In genomic region chr1:74544184-74544583, GRCm38 (mm10) we compare ENCODE assay signal across 9 mouse cellular contexts. TPM values are rescaled to one million over a fixed set of nuclear protein-coding genes. Genes with fewer than 3 reads are reported as not detected.
DNase-seq lines count a peak whose midpoint lies in the region; ATAC-seq lines count a peak whose summit lies in the region.
"Had no signal": no experiment of that assay in that cellular context is flagged by ENCODE, and none has a peak within 500 bp of the region (broad histone marks: within the 10 kb centered on the region; RNA-seq: fewer than 3 reads in every experiment).

Gene Usp37, minus strand, starts transcription at chr1:74544284.

- peaks cover 9% of the 10 kb centered on the region; the same call in 1 of the 2 replicates for H3K4me1 ChIP-seq in kidney, embryonic 14.5 days (ENCODE audit: control insufficient read depth, insufficient read depth, low read length)
- peaks cover 11% of the 10 kb centered on the region; the same call in 1 of the 2 replicates for H3K4me1 ChIP-seq in limb, embryonic 13.5 days

- no peaks in the 10 kb centered on the region for H3K9me3 ChIP-seq in kidney, embryonic 14.5 days (ENCODE audit: control insufficient read depth, low read length)
- H3K9me3 ChIP-seq in limb, embryonic 13.5 days = no peaks in the 10 kb centered on the region
- H3K9me3 ChIP-seq: megakaryocyte, embryonic 14.5 days had no signal

- DNase-seq in kidney, adult 8-10 months = no peak
- no peak for DNase-seq in adrenal gland, postnatal 10 days
- DNase-seq in right cerebral cortex, postnatal 10 days (ENCODE audit: low spot score in 2 of 2) = no peak
- DNase-seq in lung, postnatal 36 days = no peak
- no peak for DNase-seq in T-cell, adult 2 months (ENCODE audit: low spot score)

- H3K4me3 ChIP-seq in kidney, embryonic 14.5 days (ENCODE audit: low read length) = no peak within 1 kb of the TSS
- H3K4me3 ChIP-seq in limb, embryonic 13.5 days = no peak within 1 kb of the TSS
- H3K4me3 ChIP-seq: megakaryocyte, embryonic 14.5 days had no signal

- H3K4me2 ChIP-seq in kidney, embryonic 14.5 days (replicated peaks; ENCODE audit: low read depth, low read length) = peak within 1 kb of the TSS; percentile 36; the same call in 1 of the 2 replicates
- H3K4me2 ChIP-seq in limb, embryonic 13.5 days (replicated peaks) = peak within 1 kb of the TSS; percentile 41; the same call in 1 of the 2 replicates

- no peak within 1 kb of the TSS for H3K27ac ChIP-seq in kidney, embryonic 14.5 days (ENCODE audit: low read depth, low read length)
- H3K27ac ChIP-seq in limb, embryonic 13.5 days = no peak within 1 kb of the TSS

- no peaks in the 10 kb centered on the region for H3K27me3 ChIP-seq in kidney, embryonic 14.5 days (ENCODE audit: control insufficient read depth, insufficient read depth, low read length)
- peaks cover 6% of the 10 kb centered on the region; the same call in 1 of the 2 replicates for H3K27me3 ChIP-seq in limb, embryonic 13.5 days

- ATAC-seq in kidney, embryonic 14.5 days (ENCODE audit: low FRiP score, low TSS enrichment) = no peak
- no peak for ATAC-seq in granulocyte monocyte progenitor cell, adult 5-6 weeks (replicated peaks; ENCODE audit: poor library complexity, severe bottlenecking)
- no peak for ATAC-seq in limb, embryonic 13.5 days (ENCODE audit: low FRiP score, low read depth)

- 82% methylated on average over 4 of the region's 4 CpGs for WGBS in kidney, embryonic 14.5 days
- WGBS in limb, embryonic 13.5 days = 83% methylated on average over 4 of the region's 4 CpGs

- H3K9ac ChIP-seq in kidney, embryonic 14.5 days (ENCODE audit: low read depth, low read length) = no peak within 1 kb of the TSS
- H3K9ac ChIP-seq in limb, embryonic 13.5 days = no peak within 1 kb of the TSS

- no peaks in the 10 kb centered on the region for H3K36me3 ChIP-seq in kidney, embryonic 14.5 days (ENCODE audit: control insufficient read depth, insufficient read depth, low read length)
- H3K36me3 ChIP-seq in limb, embryonic 13.5 days = no peaks in the 10 kb centered on the region

RNA-seq across cellular contexts. Expression of gene Usp37, which starts in this region (rescaled TPM):
- polyA plus RNA-seq in kidney, embryonic 14.5 days (2014; fragmentation: Nextera tagmentation; extraction: Ambion mirVana) = 31.9 and 43.9 TPM in 2 replicates
- total RNA-seq in adrenal gland, postnatal 10 days (2021) = 10 to 100 TPM; 18.8 to 20.4 TPM
- 26.4 and 54.1 TPM in 2 replicates for total RNA-seq in granulocyte monocyte progenitor cell, adult 5-6 weeks (2014; fragmentation: Nextera tagmentation)
- total RNA-seq in granulocyte monocyte progenitor cell, adult 5-6 weeks (2017) = 37.1 and 37.4 TPM in 2 replicates
- 37.2 and 40.3 TPM in 2 replicates for polyA plus RNA-seq in limb, embryonic 13.5 days (2015; fragmentation: Nextera tagmentation; extraction: Ambion mirVana)
